Mouse (Mus musculus): ENCODE results near the gene Arntl. TPM values are rescaled to one million over a fixed set of nuclear protein-coding genes. Genes with fewer than 3 reads are reported as not detected.

Gene Arntl
- total and polyA plus RNA-seq, 2 experiments from 2014 or later: 21.1 to 29.7 TPM

- Histone ChIP-seq H3K9me3 (ENCODE audit: low read length) (no peaks in the 10 kb centered on the region), H3K4me2 (ENCODE audit: low read depth, low read length, poor library complexity, severe bottlenecking) (no peak overlapping the region), H3K27ac (ENCODE audit: low read depth, low read length) (no peak overlapping the region), H3K4me1 (ENCODE audit: insufficient read depth, low read length) (0 out of 2 replicates have a peak, but pooled peaks cover 3% of the 10 kb centered on the region), H3K9ac (replicated peaks; ENCODE audit: low read length, poor library complexity, severe bottlenecking) (no peak overlapping the region), H3K36me3 (ENCODE audit: insufficient read depth, low read length) (no peaks in the 10 kb centered on the region), H3K27me3 (ENCODE audit: insufficient read depth, low read length) (no peaks in the 10 kb centered on the region), H3K4me3 (ENCODE audit: low read depth, low read length) (no peak overlapping the region)
- WGBS: 67% methylated on average over 10 of the region's 10 CpGs
- DNase-seq (ENCODE audit: low spot score): no peak
- no peak for ATAC-seq (ENCODE audit: low FRiP score)
- TF ChIP-seq CTCF (IDR thresholded peaks at IDR 0.05): no peak
These were observed 10.0 kb upstream of the Arntl start for GRCm38 (mm10) chr7:113197161-113197775.

- Histone ChIP-seq H3K4me2 (ENCODE audit: low read depth, low read length, poor library complexity, severe bottlenecking) (no peak overlapping the region), H3K27ac (ENCODE audit: low read depth, low read length) (no peak overlapping the region), H3K9ac (replicated peaks; ENCODE audit: low read length, poor library complexity, severe bottlenecking) (no peak overlapping the region), H3K4me1 (ENCODE audit: insufficient read depth, low read length) (0 out of 2 replicates have a peak, but pooled peaks cover 3% of the 10 kb centered on the region), H3K9me3 (ENCODE audit: low read length) (no peaks in the 10 kb centered on the region), H3K36me3 (ENCODE audit: insufficient read depth, low read length) (no peaks in the 10 kb centered on the region), H3K4me3 (ENCODE audit: low read depth, low read length) (no peak overlapping the region), H3K27me3 (ENCODE audit: insufficient read depth, low read length) (no peaks in the 10 kb centered on the region; the same call in 1 of the 2 replicates)
- ATAC-seq (ENCODE audit: low FRiP score): no peak
- 28% methylated on average over 3 of the region's 3 CpGs for WGBS
- no peak for TF ChIP-seq CTCF (IDR thresholded peaks at IDR 0.05)
- peak; percentile 40 for DNase-seq (ENCODE audit: low spot score)
These were observed 5.7 kb upstream of the Arntl start for GRCm38 (mm10) chr7:113201584-113201983.

GRCm38 (mm10) chr7:113207471-113208387, 464 bp downstream of the Arntl start:
- Histone ChIP-seq H3K36me3 (ENCODE audit: insufficient read depth, low read length) (no peaks in the 10 kb centered on the region), H3K27me3 (ENCODE audit: insufficient read depth, low read length) (no peaks in the 10 kb centered on the region; the same call in 1 of the 2 replicates), H3K27ac (ENCODE audit: low read depth, low read length) (peak overlapping the region; percentile 92), H3K4me1 (ENCODE audit: insufficient read depth, low read length) (peaks cover 3% of the 10 kb centered on the region; the same call in 1 of the 2 replicates), H3K4me2 (ENCODE audit: low read depth, low read length, poor library complexity, severe bottlenecking) (peak overlapping the region; percentile 73), H3K9ac (replicated peaks; ENCODE audit: low read length, poor library complexity, severe bottlenecking) (peak overlapping the region; percentile 84), H3K4me3 (ENCODE audit: low read depth, low read length) (peak overlapping the region; percentile 92), H3K9me3 (ENCODE audit: low read length) (no peaks in the 10 kb centered on the region)
- ATAC-seq (ENCODE audit: low FRiP score) (peak; percentile 75), DNase-seq (ENCODE audit: low spot score) (peak; percentile 66)
- TF ChIP-seq CTCF (IDR thresholded peaks at IDR 0.05): no peak
- under 1% methylated on average over 61 of the region's 98 CpGs for WGBS

DNA sequence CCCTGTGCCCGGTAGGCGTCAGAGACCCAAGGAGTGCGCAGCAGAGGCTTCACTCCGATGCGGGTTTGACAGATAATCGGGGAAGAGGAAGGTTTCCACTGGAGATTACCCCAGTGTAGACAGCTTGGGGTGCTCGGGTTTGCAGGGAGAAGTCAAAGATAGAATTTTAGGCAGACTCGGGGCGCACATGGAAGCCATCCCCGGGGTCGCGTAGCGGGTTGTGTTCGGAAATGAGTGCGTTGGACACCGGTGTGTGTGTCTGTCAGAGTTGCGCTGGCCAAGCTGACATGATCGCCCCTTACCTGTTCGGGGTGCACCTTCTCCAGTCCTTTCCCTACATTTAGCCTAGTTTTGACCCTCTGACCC, 1.1 kb downstream of the Arntl start:
- TF ChIP-seq CTCF (IDR thresholded peaks at IDR 0.05): no peak
- H3K27me3 ChIP-seq (ENCODE audit: insufficient read depth, low read length): no peaks in the 10 kb centered on the region; the same call in 1 of the 2 replicates
- DNase-seq (ENCODE audit: low spot score): no peak
- WGBS: 3% methylated on average over 19 of the region's 19 CpGs
- H3K27ac ChIP-seq (ENCODE audit: low read depth, low read length): peak overlapping the region; percentile 92
- peak overlapping the region; percentile 73 for H3K4me2 ChIP-seq (ENCODE audit: low read depth, low read length, poor library complexity, severe bottlenecking)
- no peaks in the 10 kb centered on the region for H3K9me3 ChIP-seq (ENCODE audit: low read length)
- peaks cover 3% of the 10 kb centered on the region; the same call in 1 of the 2 replicates for H3K4me1 ChIP-seq (ENCODE audit: insufficient read depth, low read length)
- no peaks in the 10 kb centered on the region for H3K36me3 ChIP-seq (ENCODE audit: insufficient read depth, low read length)
- H3K9ac ChIP-seq (replicated peaks; ENCODE audit: low read length, poor library complexity, severe bottlenecking): peak overlapping the region; percentile 84
- ATAC-seq (ENCODE audit: low FRiP score): no peak
- H3K4me3 ChIP-seq (ENCODE audit: low read depth, low read length): peak overlapping the region; percentile 92

- H3K36me3 ChIP-seq (ENCODE audit: insufficient read depth, low read length): no peaks in the 10 kb centered on the region
- peak overlapping the region; percentile 73 for H3K4me2 ChIP-seq (ENCODE audit: low read depth, low read length, poor library complexity, severe bottlenecking)
- H3K27me3 ChIP-seq (ENCODE audit: insufficient read depth, low read length): no peaks in the 10 kb centered on the region
These were observed 3.2 kb downstream of the Arntl start for GRCm38 (mm10) chr7:113210441-113210840.

More at GRCm38 (mm10) chr7:113210441-113210840, 3.2 kb downstream of the Arntl start:
- DNase-seq (ENCODE audit: low spot score) (peak; percentile 37), ATAC-seq (ENCODE audit: low FRiP score) (no peak)
- Histone ChIP-seq H3K27ac (ENCODE audit: low read depth, low read length) (no peak overlapping the region), H3K4me3 (ENCODE audit: low read depth, low read length) (peak overlapping the region; percentile 92; the same call in 1 of the 2 replicates), H3K9ac (replicated peaks; ENCODE audit: low read length, poor library complexity, severe bottlenecking) (no peak overlapping the region), H3K4me1 (ENCODE audit: insufficient read depth, low read length) (peaks cover 7% of the 10 kb centered on the region), H3K9me3 (ENCODE audit: low read length) (no peaks in the 10 kb centered on the region)
- WGBS: 36% methylated on average over 4 of the region's 4 CpGs
- TF ChIP-seq CTCF (IDR thresholded peaks at IDR 0.05): no peak

Data from midbrain, postnatal 0 days (tissue).